Comparison of ENCODE assay signal across 11 mouse cellular contexts in the genomic region with DNA sequence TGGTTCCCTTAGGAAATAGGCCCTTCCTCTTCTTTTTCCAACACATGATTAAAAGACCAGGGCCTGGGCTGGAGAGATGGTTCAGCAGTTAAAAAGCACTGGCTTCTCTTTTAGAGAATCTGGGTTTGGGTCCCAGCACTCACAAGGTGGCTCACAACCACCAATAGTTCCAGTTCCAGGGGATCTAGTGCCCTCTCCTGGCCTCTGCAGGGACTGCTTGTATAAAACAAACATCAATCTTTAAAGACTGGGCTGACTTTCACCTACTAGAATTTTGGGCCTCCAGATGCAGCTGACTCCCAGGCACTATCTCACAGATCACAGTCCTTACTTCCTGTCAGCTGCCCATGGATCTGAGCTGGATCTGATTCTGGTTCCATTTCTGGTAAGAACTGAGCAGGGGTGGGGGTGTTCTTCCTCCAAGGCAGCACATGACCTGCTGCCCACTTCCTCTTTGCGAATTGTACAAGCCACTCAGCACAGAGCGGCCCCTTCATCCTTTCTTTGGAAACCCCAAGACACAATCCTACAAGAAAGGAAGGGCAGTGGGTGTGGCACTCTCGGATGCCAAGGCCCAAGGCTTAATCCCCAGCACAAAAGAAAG.
DNase-seq lines count a peak whose midpoint lies in the region; ATAC-seq lines count a peak whose summit lies in the region.
"Had no signal": no experiment of that assay in that cellular context is flagged by ENCODE, and none has a peak within 500 bp of the region (broad histone marks: within the 10 kb centered on the region; RNA-seq: fewer than 3 reads in every experiment).

No protein-coding gene starts in this region.

- H3K27me3 ChIP-seq in hindbrain, embryonic 14.5 days (ENCODE audit: control insufficient read depth, insufficient read depth, low read length): no peaks in the 10 kb centered on the region
- H3K27me3 ChIP-seq: heart, embryonic 15.5 days; kidney, embryonic 15.5 days had no signal

- H3K9me3 ChIP-seq in hindbrain, embryonic 14.5 days (ENCODE audit: control insufficient read depth, low read length): no peaks in the 10 kb centered on the region
- H3K9me3 ChIP-seq: heart, embryonic 15.5 days; kidney, embryonic 15.5 days had no signal

- peaks cover 91% of the 10 kb centered on the region for H3K79me2 ChIP-seq in macrophage (ENCODE audit: inconsistent target)

- H3K4me2 ChIP-seq in hindbrain, embryonic 14.5 days (replicated peaks): no peak overlapping the region
- H3K4me2 ChIP-seq: heart, embryonic 15.5 days; kidney, embryonic 15.5 days had no signal

- peak overlapping the region; percentile 89 for H3K27ac ChIP-seq in macrophage
- no peak overlapping the region for H3K27ac ChIP-seq in hindbrain, embryonic 14.5 days
- H3K27ac ChIP-seq: heart, embryonic 15.5 days; kidney, embryonic 15.5 days had no signal

- 5% methylated on average over 3 of the region's 3 CpGs for WGBS in macrophage (ENCODE audit: missing documents)
- WGBS in hindbrain, embryonic 14.5 days: 81% methylated on average over 3 of the region's 3 CpGs

- H3K36me3 ChIP-seq in macrophage (ENCODE audit: inconsistent target): peaks cover 12% of the 10 kb centered on the region; the same call in 1 of the 2 replicates
- H3K36me3 ChIP-seq in hindbrain, embryonic 14.5 days (replicated peaks; ENCODE audit: control insufficient read depth, insufficient read depth): no peaks in the 10 kb centered on the region
- H3K36me3 ChIP-seq: heart, embryonic 15.5 days had no signal

- no peak overlapping the region for H3K9ac ChIP-seq in hindbrain, embryonic 14.5 days
- H3K9ac ChIP-seq: heart, embryonic 15.5 days; kidney, embryonic 15.5 days had no signal

- H3K4me3 ChIP-seq in macrophage (ENCODE audit: inconsistent target): no peak overlapping the region
- H3K4me3 ChIP-seq in hindbrain, embryonic 14.5 days (replicated peaks; ENCODE audit: low read length): no peak overlapping the region
- H3K4me3 ChIP-seq: heart, embryonic 15.5 days; kidney, embryonic 15.5 days had no signal

- ATAC-seq in hindbrain, embryonic 14.5 days (ENCODE audit: low FRiP score): no peak

- peaks cover 9% of the 10 kb centered on the region for H3K4me1 ChIP-seq in hindbrain, embryonic 14.5 days (replicated peaks; ENCODE audit: control insufficient read depth, insufficient read depth, low read length)

- DNase-seq in left cerebral cortex, adult 11 months (ENCODE audit: low spot score): peak; percentile 19
- DNase-seq in left cerebral cortex, adult 8-10 months (ENCODE audit: low spot score in 2 of 2): no peak
- peak; percentile 47 to 50 for DNase-seq in B cell, adult 2 months
- peak; percentile 95 for DNase-seq in R1 (ENCODE audit: low read depth, low spot score)
- no peak for DNase-seq in hindbrain, embryonic 14.5 days (ENCODE audit: low spot score)
- DNase-seq in cerebellum, postnatal 14 days: no peak
- DNase-seq in right cerebral cortex, postnatal 14 days: no peak
- DNase-seq: cerebellum, adult 2 months had no signal

Comparison
In these comparisons a context has a peak if more than half of its experiments do, and no peak if none do; other contexts are left out.
1. DNase-seq: peak in left cerebral cortex, adult 11 months (single experiment), B cell, adult 2 months (2 of 2) and R1 (single experiment); none in left cerebral cortex, adult 8-10 months (0 of 2), hindbrain, embryonic 14.5 days (single experiment), cerebellum, postnatal 14 days (0 of 2) and right cerebral cortex, postnatal 14 days (single experiment).